Mouse (Mus musculus) ES-Bruce4 (cell line): ENCODE measurements around the gene Henmt1. TPM values are rescaled to one million over a fixed set of nuclear protein-coding genes. Genes with fewer than 3 reads are reported as not detected.

Source experiments
- H3K27ac ChIP-seq: 2 replicates; pipeline ENCODE4 v1.5.1; 2012; ENCODE audit warnings: low read length, inconsistent platforms; ENCODE audit not compliant: insufficient read depth
- H3K27me3 ChIP-seq: 2 replicates; pipeline ENCODE4 v1.6.1; 2012; ENCODE audit warnings: mild to moderate bottlenecking, low read length, inconsistent platforms; ENCODE audit not compliant: control insufficient read depth, poor library complexity, insufficient read depth, severe bottlenecking
- H3K36me3 ChIP-seq: 2 replicates; pipeline ENCODE4 v1.6.1; 2012; ENCODE audit warnings: inconsistent platforms, mild to moderate bottlenecking, low read length, moderate library complexity; ENCODE audit not compliant: control insufficient read depth, poor library complexity, insufficient read depth, severe bottlenecking
- H3K4me1 ChIP-seq: one replicate; pipeline ENCODE4 v1.8.1; 2011; ENCODE audit warnings: low read length; ENCODE audit not compliant: control insufficient read depth, insufficient read depth
- H3K4me3 ChIP-seq: 2 replicates; pipeline ENCODE4 v1.5.1; 2011; ENCODE audit warnings: low read depth, mild to moderate bottlenecking, low read length
- H3K9ac ChIP-seq: 2 replicates; pipeline ENCODE4 v1.6.1; 2012; ENCODE audit warnings: low read depth, mild to moderate bottlenecking, inconsistent platforms; ENCODE audit not compliant: poor library complexity, severe bottlenecking
- H3K9me3 ChIP-seq: replicated peaks from 2 replicates; pipeline ENCODE4 v1.6.1; 2012; ENCODE audit warnings: mild to moderate bottlenecking, low read length, inconsistent platforms; ENCODE audit not compliant: control insufficient read depth, poor library complexity, insufficient read depth, severe bottlenecking
- CTCF ChIP-seq: IDR thresholded peaks from one replicate; pipeline ENCODE4 v1.8.1; 2011; ENCODE audit warnings: low read depth, low read length
- EP300 ChIP-seq: IDR thresholded peaks from 2 replicates; pipeline ENCODE4 v1.6.1; 2011; ENCODE audit warnings: low read depth, low read length; ENCODE audit not compliant: insufficient read depth
- POLR2A ChIP-seq: IDR thresholded peaks from one replicate; pipeline ENCODE4 v1.8.1; 2011; ENCODE audit warnings: low read length; ENCODE audit not compliant: insufficient read depth
- polyA plus RNA-seq: library from polyadenylated mRNA; stranded (reverse); fragments of >200 nt; gene quantifications from 2 replicates; pipeline ENCODE4 v1.2.4, GENCODE M21; 2011; ENCODE audit warnings: low read depth; ENCODE audit not compliant: missing spikeins, insufficient read depth, insufficient read length

Henmt1 gene
- polyA plus RNA-seq, 1 experiment = 0.43 TPM

GRCm38 (mm10) chr3:108902038-108902437 lies 37.6 kb upstream of the Henmt1 start:
- no peaks in the 10 kb centered on the region for H3K9me3 ChIP-seq
- peaks cover 39% of the 10 kb centered on the region for H3K36me3 ChIP-seq
- H3K4me1 ChIP-seq = no peaks in the 10 kb centered on the region
- no peak overlapping the region for H3K27ac ChIP-seq
- no peak overlapping the region for H3K4me3 ChIP-seq
- no peaks in the 10 kb centered on the region for H3K27me3 ChIP-seq
- H3K9ac ChIP-seq = no peak overlapping the region
- TF ChIP-seq POLR2A (no peak), EP300 (no peak), CTCF (no peak)

GRCm38 (mm10) chr3:108902934-108903333 lies 36.7 kb upstream of the Henmt1 start:
- Histone ChIP-seq H3K9ac (no peak overlapping the region), H3K36me3 (peaks cover 47% of the 10 kb centered on the region), H3K9me3 (no peaks in the 10 kb centered on the region), H3K4me3 (no peak overlapping the region), H3K27ac (no peak overlapping the region), H3K27me3 (no peaks in the 10 kb centered on the region), H3K4me1 (no peaks in the 10 kb centered on the region)
- TF ChIP-seq POLR2A = no peak
- no peak for TF ChIP-seq EP300
- TF ChIP-seq CTCF = no peak

GRCm38 (mm10) chr3:108910303-108911080 lies 29.2 kb upstream of the Henmt1 start:
- Histone ChIP-seq H3K36me3 (peaks cover 31% of the 10 kb centered on the region), H3K4me3 (peak overlapping the region; percentile 91), H3K9me3 (no peaks in the 10 kb centered on the region), H3K9ac (peak overlapping the region; percentile 84), H3K4me1 (no peaks in the 10 kb centered on the region), H3K27me3 (no peaks in the 10 kb centered on the region), H3K27ac (peak overlapping the region; percentile 7; the same call in 1 of the 2 replicates)
- TF ChIP-seq POLR2A (no peak), CTCF (no peak), EP300 (no peak)

GRCm38 (mm10) chr3:108911081-108911547 lies 28.6 kb upstream of the Henmt1 start:
- Histone ChIP-seq H3K4me3 (peak overlapping the region; percentile 91), H3K27ac (peak overlapping the region; percentile 7; the same call in 1 of the 2 replicates), H3K4me1 (no peaks in the 10 kb centered on the region), H3K9me3 (no peaks in the 10 kb centered on the region), H3K27me3 (no peaks in the 10 kb centered on the region), H3K9ac (peak overlapping the region; percentile 84), H3K36me3 (peaks cover 25% of the 10 kb centered on the region)
- TF ChIP-seq CTCF (no peak), POLR2A (no peak), EP300 (no peak)

- no peaks in the 10 kb centered on the region for H3K4me1 ChIP-seq
- TF ChIP-seq POLR2A (peak; percentile 84), CTCF (no peak), EP300 (no peak)
- no peaks in the 10 kb centered on the region for H3K9me3 ChIP-seq
- peak within 1 kb of the TSS; percentile 91 for H3K4me3 ChIP-seq
- H3K9ac ChIP-seq = peak within 1 kb of the TSS; percentile 84
- H3K27ac ChIP-seq = peak within 1 kb of the TSS; percentile 67
- H3K36me3 ChIP-seq = peaks cover 20% of the 10 kb centered on the region
- H3K27me3 ChIP-seq = no peaks in the 10 kb centered on the region
Observed at GRCm38 (mm10) chr3:108911548-108912413, 27.9 kb upstream of the Henmt1 start, which contains the start of gene Prpf38b. TSS of gene Prpf38b (minus strand) at chr3:108911727.

GRCm38 (mm10) chr3:108915999-108916398 lies 23.7 kb upstream of the Henmt1 start:
- H3K4me1 ChIP-seq = no peaks in the 10 kb centered on the region
- TF ChIP-seq POLR2A = no peak
- TF ChIP-seq EP300 = no peak
- TF ChIP-seq CTCF = no peak
- no peak overlapping the region for H3K4me3 ChIP-seq
- no peaks in the 10 kb centered on the region for H3K36me3 ChIP-seq
- no peak overlapping the region for H3K27ac ChIP-seq
- no peaks in the 10 kb centered on the region for H3K9me3 ChIP-seq
- H3K27me3 ChIP-seq = no peaks in the 10 kb centered on the region
- no peak overlapping the region for H3K9ac ChIP-seq
